Mouse (Mus musculus) adrenal gland, postnatal 25 days (tissue): ENCODE measurements around the gene Tex12. TPM values are rescaled to one million over a fixed set of nuclear protein-coding genes. Genes with fewer than 3 reads are reported as not detected.

Experiments
- DNase-seq: peaks from one replicate; pipeline ENCODE4 v3.0.0; 2021; ENCODE audit warnings: mixed read lengths
- total RNA-seq: library from RNA; stranded (reverse); gene quantifications from 2 replicates; pipeline ENCODE4 v1.2.3, GENCODE M21; 2021

The Tex12 gene
- total RNA-seq, 1 experiment from 2014 or later, result not detected

GRCm38 (mm10) chr9:50507570-50507969 lies 53.6 kb downstream of the Tex12 start:
- no peak for DNase-seq

Other genes starting within 250 kb of the Tex12 start
- gene Rpl10-ps3, start 216.4 kb downstream of the Tex12 start, total RNA-seq, result 875 and 1,185 TPM in 2 replicates
- 0.18 TPM in 1 of 2 replicates, not detected in the other for gene Plet1, start 66.8 kb downstream of the Tex12 start, total RNA-seq
- gene Pts, start 32.6 kb downstream of the Tex12 start, total RNA-seq, result 68.9 and 81.6 TPM in 2 replicates
- gene Il18, start 6.5 kb downstream of the Tex12 start, total RNA-seq, result 3.4 and 5.1 TPM in 2 replicates
- 4.5 and 4.8 TPM in 2 replicates for gene Bco2, start 6.1 kb downstream of the Tex12 start, total RNA-seq
- gene Sdhd, start 42.5 kb upstream of the Tex12 start, total RNA-seq, result 234 and 247 TPM in 2 replicates
- gene Timm8b, start 42.6 kb upstream of the Tex12 start, total RNA-seq, result 189 and 190 TPM in 2 replicates
- 2.2 and 5.4 TPM in 2 replicates for gene Pih1d2, start 56.0 kb upstream of the Tex12 start, total RNA-seq
- gene Nkapd1, start 56.1 kb upstream of the Tex12 start, total RNA-seq, result 25.1 and 28.6 TPM in 2 replicates
- 126 and 129 TPM in 2 replicates for gene Dlat, start 98.5 kb upstream of the Tex12 start, total RNA-seq
- gene Dixdc1, start 178.2 kb upstream of the Tex12 start, total RNA-seq, result 8.1 and 8.4 TPM in 2 replicates
- gene 2310030G06Rik, start 185.2 kb upstream of the Tex12 start, total RNA-seq, result 3.0 and 6.0 TPM in 2 replicates
- gene Cryab, start 190.0 kb upstream of the Tex12 start, total RNA-seq, result 21.0 and 21.2 TPM in 2 replicates
- 2.0 and 2.9 TPM in 2 replicates for gene Hspb2, start 191.0 kb upstream of the Tex12 start, total RNA-seq
- 8.2 and 9.0 TPM in 2 replicates for gene Fdxacb1, start 206.9 kb upstream of the Tex12 start, total RNA-seq
- gene Alg9, start 213.7 kb upstream of the Tex12 start, total RNA-seq, result 28.8 and 32.7 TPM in 2 replicates
- gene 1110032A03Rik, start 214.2 kb upstream of the Tex12 start, total RNA-seq, result 36.7 and 44.8 TPM in 2 replicates